Mouse (Mus musculus): ENCODE data around the gene Stag1. TPM values are rescaled to one million over a fixed set of nuclear protein-coding genes. Genes with fewer than 3 reads are reported as not detected.
A peak's percentile ranks its signal among the peaks of the same experiment; 100 is the strongest.

The Stag1 gene
- 10 to 100 TPM; 24.2 to 27.9 TPM for total RNA-seq (2021)
- long read RNA-seq, experiment 1, partial matches to known transcripts = 0 of 2 reads
- long read RNA-seq, experiment 1, other reads (novel, unspliced or antisense) = 2 of 2 reads
- long read RNA-seq, experiment 2, full-length matches to known transcripts = 6 of 10 reads
- long read RNA-seq, experiment 2, partial matches to known transcripts = 1 of 10 reads
- long read RNA-seq, experiment 2, other reads (novel, unspliced or antisense) = 3 of 10 reads

- intact Hi-C loops (cut with DNase I; ENCODE audit: low total_unique reads) = no loop called here
Measured at GRCm38 (mm10) chr9:100597546-100597945, at the start of gene Stag1. Stag1 (plus strand) TSS chr9:100597798.

DNA sequence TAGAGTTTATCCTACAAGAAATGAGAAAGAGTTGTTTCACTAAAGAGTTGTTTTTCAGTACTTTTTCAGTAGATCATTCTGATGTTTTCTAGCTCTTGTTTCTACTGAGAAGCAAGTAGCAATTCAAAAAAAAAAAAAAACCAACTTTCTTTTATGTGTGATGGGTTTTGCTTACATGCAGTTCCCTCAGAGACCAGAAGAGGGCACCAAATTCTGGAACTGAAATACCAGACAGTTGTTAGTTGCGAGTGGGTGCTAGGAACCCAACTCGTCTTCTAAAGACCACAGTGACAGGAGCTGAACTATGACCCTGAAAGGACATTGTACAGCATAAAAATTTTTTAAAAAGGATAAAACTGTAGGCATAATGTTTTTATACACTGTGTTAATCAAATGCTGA is 49.3 kb upstream of the Stag1 start:
- no peak for DNase-seq

More at GRCm38 (mm10) chr9:100597546-100597945, at the start of gene Stag1:
- no peak for DNase-seq

DNA sequence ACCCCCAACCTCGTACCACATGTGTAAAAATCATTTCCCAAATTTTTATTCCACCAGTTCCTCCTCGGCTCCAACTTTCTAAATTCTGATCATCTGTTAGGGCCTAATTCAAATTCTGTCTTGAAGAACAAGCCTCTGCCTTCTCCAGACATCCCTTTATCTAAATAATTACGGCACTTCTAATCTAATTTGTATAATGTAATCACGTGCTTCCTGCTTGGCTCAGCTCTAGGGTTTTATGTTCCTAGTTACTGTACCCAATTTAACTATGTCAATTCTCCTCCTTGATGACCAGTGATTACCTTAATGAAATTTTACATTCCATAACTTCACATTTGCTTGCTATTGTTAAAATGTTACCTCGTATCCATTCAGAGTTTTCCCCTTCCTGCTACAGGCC is 41.9 kb upstream of the Stag1 start:
- DNase-seq = no peak
- intact Hi-C loops (cut with DNase I; ENCODE audit: low total_unique reads) = no loop called here

More for the DNA sequence above, 49.3 kb upstream of the Stag1 start:
- intact Hi-C loops (cut with DNase I; ENCODE audit: low total_unique reads) = loop anchor here (5.0 to 10.0 kb wide), 2 partner anchors 94 kb away; no protein-coding TSS in a partner anchor

GRCm38 (mm10) chr9:100558023-100558573 is 39.5 kb upstream of the Stag1 start:
- no peak for DNase-seq
- intact Hi-C loops (cut with DNase I; ENCODE audit: low total_unique reads) = no loop called here

DNA sequence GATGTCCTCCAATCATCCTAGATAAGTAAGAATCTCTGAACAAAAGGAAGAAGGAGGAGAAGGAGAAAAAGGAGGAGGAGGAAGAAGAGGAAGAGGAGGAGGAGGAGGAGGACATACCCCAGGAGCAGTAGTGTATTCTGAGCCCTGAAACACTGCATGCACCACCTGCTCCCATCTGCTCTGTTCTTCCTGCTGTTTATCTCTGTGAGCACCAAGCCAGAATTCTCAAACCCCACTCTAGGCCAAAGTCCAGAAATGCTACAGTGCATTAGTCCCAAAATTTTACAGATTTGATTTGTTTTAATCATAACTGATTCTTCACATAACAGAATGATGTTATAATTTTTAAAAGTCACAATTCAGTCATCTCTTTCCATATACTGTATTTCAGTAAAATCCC is 38.6 kb upstream of the Stag1 start:
- no peak for DNase-seq
- intact Hi-C loops (cut with DNase I; ENCODE audit: low total_unique reads) = no loop called here

DNA sequence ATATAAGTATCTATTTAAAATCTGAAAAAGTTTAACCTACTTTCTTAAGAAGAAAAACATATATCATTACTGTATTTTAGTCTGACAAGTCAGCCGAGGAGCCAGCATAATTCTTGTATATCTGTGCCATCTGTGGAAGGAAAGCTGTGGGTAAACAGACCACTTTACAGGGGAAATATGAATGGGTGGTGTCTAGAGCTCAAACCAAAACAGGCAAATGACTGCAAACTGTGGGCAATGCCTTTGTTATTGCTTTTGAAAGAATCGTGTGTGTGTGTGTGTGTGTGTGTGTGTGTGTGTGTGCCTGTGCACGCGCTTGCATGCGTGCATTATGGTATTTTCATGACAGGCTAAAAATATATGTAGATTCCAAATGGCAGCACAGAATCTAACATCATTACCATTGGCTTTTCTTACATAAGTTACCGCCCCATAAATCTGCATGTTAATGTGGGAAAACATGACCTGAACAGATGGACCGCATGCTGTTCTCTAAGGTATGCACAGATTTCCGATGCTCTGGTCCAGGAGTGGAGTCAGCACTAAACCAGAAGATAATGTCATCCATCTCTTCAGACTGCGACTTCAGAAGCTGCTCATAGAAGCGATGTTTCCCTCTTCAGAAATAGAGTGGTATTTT is 37.2 kb upstream of the Stag1 start:
- intact Hi-C loops (cut with DNase I; ENCODE audit: low total_unique reads) = no loop called here

DNA sequence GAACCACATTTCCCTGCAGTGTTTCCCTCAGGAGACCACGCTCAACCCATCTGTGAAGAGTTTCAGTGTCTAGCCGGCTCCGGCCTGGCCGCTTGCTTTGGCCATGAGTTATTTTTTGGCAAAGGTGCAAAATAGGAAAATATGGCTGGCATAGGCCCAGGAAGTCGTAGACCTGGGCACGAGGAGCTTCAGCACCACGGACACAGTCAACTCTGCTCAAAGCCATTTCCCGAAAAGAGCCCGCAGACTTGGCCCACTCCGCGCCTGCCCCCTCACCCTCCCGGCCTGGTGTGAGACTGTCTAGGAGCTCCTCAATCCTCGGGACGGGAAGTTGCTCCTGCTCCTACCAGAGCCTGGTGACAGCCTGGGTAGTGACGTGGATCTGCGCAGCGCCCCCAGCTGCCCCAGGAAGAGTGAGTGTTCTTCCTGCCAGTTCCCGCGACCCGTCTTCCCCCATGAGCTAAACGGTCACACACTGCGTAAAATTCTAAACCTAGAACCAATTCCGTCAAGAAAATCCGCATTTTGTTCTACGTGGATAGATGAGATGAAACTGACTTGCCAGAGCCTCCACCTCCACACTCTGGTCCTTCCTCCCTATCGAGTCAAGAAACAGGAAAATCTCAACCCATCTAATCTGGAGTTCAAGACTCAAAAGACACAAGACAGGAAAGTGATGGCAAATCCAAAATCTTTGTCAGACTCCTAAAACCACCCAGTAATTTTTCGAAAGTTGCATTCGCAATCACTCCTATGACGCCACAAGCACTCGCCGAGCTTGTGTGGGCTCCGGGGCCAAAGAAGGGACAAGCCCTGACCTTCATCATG is 27.6 kb upstream of the Stag1 start:
- intact Hi-C loops (cut with DNase I; ENCODE audit: low total_unique reads) = no loop called here
- DNase-seq = peak; percentile 18

More for the DNA sequence above, 37.2 kb upstream of the Stag1 start:
- no peak for DNase-seq

GRCm38 (mm10) chr9:100570626-100571233 is 26.9 kb upstream of the Stag1 start, which contains the start of gene Slc35g2:
Slc35g2 (minus strand) TSS chr9:100571090.
- peak; percentile 13 for DNase-seq
- intact Hi-C loops (cut with DNase I; ENCODE audit: low total_unique reads) = no loop called here

GRCm38 (mm10) chr9:100571511-100571910 is 26.1 kb upstream of the Stag1 start:
- DNase-seq = no peak
- intact Hi-C loops (cut with DNase I; ENCODE audit: low total_unique reads) = no loop called here

- no peak for DNase-seq
- intact Hi-C loops (cut with DNase I; ENCODE audit: low total_unique reads) = no loop called here
Measured at GRCm38 (mm10) chr9:100573300-100573699, 24.3 kb upstream of the Stag1 start.

DNA sequence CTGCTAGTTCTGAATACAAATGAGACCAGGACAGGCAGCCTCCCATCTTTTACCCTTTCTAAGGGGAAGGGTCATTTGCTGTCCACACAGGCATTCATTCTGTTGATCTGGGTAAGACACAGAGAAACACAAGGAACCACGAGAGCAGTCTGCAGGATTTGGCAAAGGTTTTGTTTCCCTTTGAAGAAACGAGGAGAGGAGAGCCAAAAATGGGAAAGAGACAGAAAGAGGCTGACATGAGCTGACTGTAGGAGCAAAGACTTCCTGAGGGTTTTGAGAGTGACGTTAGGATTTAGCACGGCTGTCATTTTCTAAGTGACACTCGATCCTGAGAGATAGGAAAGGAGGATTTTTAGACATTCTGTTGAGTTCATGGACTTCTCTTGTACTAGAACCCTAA is 23.7 kb upstream of the Stag1 start:
- no peak for DNase-seq
- intact Hi-C loops (cut with DNase I; ENCODE audit: low total_unique reads) = no loop called here

- intact Hi-C loops (cut with DNase I; ENCODE audit: low total_unique reads) = no loop called here
Measured at GRCm38 (mm10) chr9:100580196-100580740, 17.3 kb upstream of the Stag1 start.

GRCm38 (mm10) chr9:100581543-100582492 is 15.8 kb upstream of the Stag1 start:
- no peak for DNase-seq
- intact Hi-C loops (cut with DNase I; ENCODE audit: low total_unique reads) = no loop called here

More at GRCm38 (mm10) chr9:100580196-100580740, 17.3 kb upstream of the Stag1 start:
- no peak for DNase-seq

GRCm38 (mm10) chr9:100582883-100583575 is 14.6 kb upstream of the Stag1 start:
- intact Hi-C loops (cut with DNase I; ENCODE audit: low total_unique reads) = no loop called here
- no peak for DNase-seq

DNA sequence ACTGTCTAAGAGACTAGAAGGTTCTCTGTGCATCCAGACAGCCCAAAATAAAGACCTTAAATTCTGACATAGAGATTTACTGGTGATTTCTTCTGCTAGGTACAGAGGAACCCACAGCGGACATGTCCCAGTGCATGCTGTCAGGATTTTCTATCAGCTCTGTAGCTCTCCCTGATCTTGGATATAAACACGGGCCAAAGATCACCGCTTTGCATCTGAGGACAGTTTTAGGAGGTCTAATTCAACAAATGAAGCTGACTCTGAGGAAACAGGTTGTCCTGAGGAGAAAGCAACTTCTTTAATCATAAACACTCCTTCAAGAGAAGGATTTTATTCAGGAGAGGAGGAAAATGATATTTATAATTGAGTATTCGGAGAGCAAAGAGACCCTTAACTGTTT is 13.6 kb upstream of the Stag1 start:
- no peak for DNase-seq
- intact Hi-C loops (cut with DNase I; ENCODE audit: low total_unique reads) = no loop called here

DNA sequence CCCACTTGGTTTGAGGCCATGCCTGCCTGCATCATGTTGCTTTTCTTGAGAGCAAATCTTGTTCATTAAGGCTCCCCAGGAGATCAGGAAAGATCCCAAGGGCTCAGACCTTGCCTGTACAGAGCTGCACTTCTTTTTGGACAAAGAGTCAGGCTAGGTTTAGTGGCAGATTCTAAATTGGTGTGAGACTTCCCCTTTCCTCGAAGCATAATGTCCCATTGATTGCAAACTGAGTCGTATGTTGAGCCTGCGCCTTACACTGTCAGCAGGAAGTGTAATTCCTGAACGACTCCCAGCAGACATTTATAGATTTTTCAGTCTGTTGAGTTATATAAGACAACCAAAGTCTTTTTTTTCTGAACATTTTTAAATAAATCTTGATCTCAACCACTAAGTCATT is 7.1 kb upstream of the Stag1 start:
- intact Hi-C loops (cut with DNase I; ENCODE audit: low total_unique reads) = no loop called here
- no peak for DNase-seq

GRCm38 (mm10) chr9:100596317-100596716 is 1.3 kb upstream of the Stag1 start:
- no peak for DNase-seq
- intact Hi-C loops (cut with DNase I; ENCODE audit: low total_unique reads) = no loop called here

All from gastrocnemius, postnatal 14 days (tissue).